ENCODE assay signal across 8 mouse cellular contexts in the genomic region with DNA sequence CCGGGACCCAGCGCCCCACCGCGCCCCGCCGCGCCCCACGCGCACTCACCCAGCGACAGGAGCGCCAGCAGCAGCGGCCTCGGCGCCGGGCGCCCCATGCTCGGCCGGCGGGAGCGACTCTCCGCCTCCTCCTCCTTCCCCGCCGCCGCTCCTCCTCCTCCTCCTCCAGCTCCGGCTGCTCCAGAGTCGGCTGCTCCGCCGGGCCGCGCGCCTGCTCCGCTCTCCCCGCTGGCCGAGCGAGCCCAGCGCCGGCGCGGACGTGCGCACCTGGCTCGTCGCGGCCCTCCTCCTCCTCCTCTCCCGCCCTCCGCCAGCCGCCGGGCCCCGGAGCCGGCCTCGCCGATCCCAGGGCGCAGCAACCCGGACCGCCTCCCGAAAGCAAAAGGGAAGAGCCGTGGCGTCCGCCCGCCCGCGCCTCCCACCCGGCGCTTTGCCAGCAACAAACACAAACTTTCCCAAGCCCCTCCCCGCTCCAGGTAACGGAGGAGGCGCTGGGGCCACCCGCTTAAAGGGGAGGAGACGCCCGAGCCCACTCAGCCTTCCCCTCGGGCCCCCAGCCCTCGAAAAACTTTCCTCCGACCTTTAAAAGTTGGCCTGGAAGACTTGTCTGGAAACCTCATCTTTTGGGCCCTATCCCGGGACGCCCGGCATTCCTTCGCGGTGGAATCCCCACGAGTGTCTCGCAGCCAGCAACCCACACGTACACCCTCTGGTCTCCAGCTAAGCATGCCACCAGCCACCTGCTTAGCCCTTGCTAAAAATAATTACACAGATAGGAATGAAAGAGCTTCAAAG. TPM values are rescaled to one million over a fixed set of nuclear protein-coding genes. Genes with fewer than 3 reads are reported as not detected.
A peak's percentile ranks its signal among the peaks of the same experiment; 100 is the strongest.
DNase-seq lines count a peak whose midpoint lies in the region; ATAC-seq lines count a peak whose summit lies in the region.

A gene (minus strand): TSS at position 236 of the 795 bp plus-strand sequence.

- no peaks in the 10 kb centered on the region for H3K36me3 ChIP-seq in embryonic facial prominence, embryonic 11.5 days (replicated peaks; ENCODE audit: control insufficient read depth, insufficient read depth, low read depth, low read length)
- H3K36me3 ChIP-seq in heart, embryonic 11.5 days (ENCODE audit: control insufficient read depth, insufficient read depth, low read length) = no peaks in the 10 kb centered on the region
- H3K36me3 ChIP-seq in liver, embryonic 13.5 days = no peaks in the 10 kb centered on the region
- no peaks in the 10 kb centered on the region for H3K36me3 ChIP-seq in neural tube, embryonic 11.5 days (ENCODE audit: control insufficient read depth, insufficient read depth, low read length)

- H3K27me3 ChIP-seq in embryonic facial prominence, embryonic 11.5 days (ENCODE audit: control insufficient read depth, insufficient read depth, low read length) = no peaks in the 10 kb centered on the region
- no peaks in the 10 kb centered on the region for H3K27me3 ChIP-seq in heart, embryonic 11.5 days (ENCODE audit: control insufficient read depth, insufficient read depth, low read length)
- peaks cover 62% of the 10 kb centered on the region for H3K27me3 ChIP-seq in liver, embryonic 13.5 days
- H3K27me3 ChIP-seq in neural tube, embryonic 11.5 days (ENCODE audit: control insufficient read depth, insufficient read depth, low read length) = no peaks in the 10 kb centered on the region

- peak within 1 kb of the TSS; percentile 89 for H3K9ac ChIP-seq in embryonic facial prominence, embryonic 11.5 days (replicated peaks; ENCODE audit: low read length)
- peak within 1 kb of the TSS; percentile 92 for H3K9ac ChIP-seq in heart, embryonic 11.5 days (ENCODE audit: low read depth, low read length)
- peak within 1 kb of the TSS; percentile 55 for H3K9ac ChIP-seq in liver, embryonic 13.5 days
- H3K9ac ChIP-seq in neural tube, embryonic 11.5 days (ENCODE audit: low read length) = peak within 1 kb of the TSS; percentile 89

- no peaks in the 10 kb centered on the region for H3K9me3 ChIP-seq in embryonic facial prominence, embryonic 11.5 days (replicated peaks; ENCODE audit: control insufficient read depth, low read length)
- H3K9me3 ChIP-seq in heart, embryonic 11.5 days (replicated peaks; ENCODE audit: control insufficient read depth, low read length) = no peaks in the 10 kb centered on the region
- H3K9me3 ChIP-seq in liver, embryonic 13.5 days (replicated peaks) = no peaks in the 10 kb centered on the region
- no peaks in the 10 kb centered on the region for H3K9me3 ChIP-seq in neural tube, embryonic 11.5 days (ENCODE audit: control insufficient read depth, low read length)

- peak within 1 kb of the TSS; percentile 74 for H3K27ac ChIP-seq in embryonic facial prominence, embryonic 11.5 days (replicated peaks; ENCODE audit: low read depth, low read length)
- H3K27ac ChIP-seq in heart, embryonic 11.5 days (ENCODE audit: low read depth, low read length) = peak within 1 kb of the TSS; percentile 88
- H3K27ac ChIP-seq in liver, embryonic 13.5 days = no peak within 1 kb of the TSS
- 0 out of 2 replicates have a peak within 1 kb of the TSS, but pooled peaks have one; percentile 42 for H3K27ac ChIP-seq in neural tube, embryonic 11.5 days (ENCODE audit: low read depth, low read length)

- peak; percentile 50 for DNase-seq in 3T3-L1 (ENCODE audit: low read depth, low spot score)
- DNase-seq in ZHBTc4 (ENCODE audit: low read depth, low spot score) = peak; percentile 91
- DNase-seq in embryonic facial prominence, embryonic 11.5 days (ENCODE audit: low spot score) = peak; percentile 91
- peak; percentile 52 for DNase-seq in kidney, adult 9 months
- no peak for DNase-seq in liver, embryonic 13.5 days
- peak; percentile 81 for DNase-seq in neural tube, embryonic 11.5 days (ENCODE audit: low spot score)
- DNase-seq in thymus, postnatal 14 days = peak; percentile 58

- H3K4me1 ChIP-seq in embryonic facial prominence, embryonic 11.5 days (ENCODE audit: control insufficient read depth, insufficient read depth, low read length) = peaks cover 3% of the 10 kb centered on the region; the same call in 1 of the 2 replicates
- peaks cover 35% of the 10 kb centered on the region for H3K4me1 ChIP-seq in heart, embryonic 11.5 days (ENCODE audit: control insufficient read depth, insufficient read depth, low read length)
- peaks cover 9% of the 10 kb centered on the region for H3K4me1 ChIP-seq in liver, embryonic 13.5 days (replicated peaks)
- peaks cover 11% of the 10 kb centered on the region for H3K4me1 ChIP-seq in neural tube, embryonic 11.5 days (ENCODE audit: control insufficient read depth, insufficient read depth, low read length)

- 1% methylated on average over 47 of the region's 81 CpGs for WGBS in embryonic facial prominence, embryonic 11.5 days
- WGBS in heart, embryonic 11.5 days (ENCODE audit: insufficient replicate concordance) = under 1% methylated on average over 68 of the region's 81 CpGs
- 2% methylated on average over 64 of the region's 81 CpGs for WGBS in liver, embryonic 13.5 days (ENCODE audit: insufficient replicate concordance)
- WGBS in neural tube, embryonic 11.5 days = under 1% methylated on average over 27 of the region's 81 CpGs

- ATAC-seq in embryonic facial prominence, embryonic 11.5 days (replicated peaks; ENCODE audit: insufficient number of reproducible peaks, low FRiP score, low TSS enrichment, low read depth) = peak; percentile 72
- ATAC-seq in heart, embryonic 11.5 days (replicated peaks; ENCODE audit: insufficient number of reproducible peaks, low FRiP score, low TSS enrichment) = peak; percentile 61
- ATAC-seq in liver, embryonic 13.5 days (ENCODE audit: low read depth) = peak; percentile 43
- ATAC-seq in neural tube, embryonic 11.5 days (ENCODE audit: insufficient read depth, low FRiP score, low TSS enrichment) = peak; percentile 70

- peak within 1 kb of the TSS; percentile 82 for H3K4me2 ChIP-seq in embryonic facial prominence, embryonic 11.5 days (ENCODE audit: low read depth, low read length)
- H3K4me2 ChIP-seq in heart, embryonic 11.5 days = peak within 1 kb of the TSS; percentile 81
- H3K4me2 ChIP-seq in liver, embryonic 13.5 days = peak within 1 kb of the TSS; percentile 62
- peak within 1 kb of the TSS; percentile 93 for H3K4me2 ChIP-seq in neural tube, embryonic 11.5 days (ENCODE audit: low read depth)

- H3K4me3 ChIP-seq in embryonic facial prominence, embryonic 11.5 days (ENCODE audit: low read depth, low read length) = peak within 1 kb of the TSS; percentile 78
- H3K4me3 ChIP-seq in heart, embryonic 11.5 days (ENCODE audit: low read depth, low read length) = peak within 1 kb of the TSS; percentile 78
- H3K4me3 ChIP-seq in liver, embryonic 13.5 days (replicated peaks) = peak within 1 kb of the TSS; percentile 62
- H3K4me3 ChIP-seq in neural tube, embryonic 11.5 days (ENCODE audit: low read depth, low read length) = peak within 1 kb of the TSS; percentile 85

RNA-seq across cellular contexts. Expression of the gene that starts here (rescaled TPM):
- polyA plus RNA-seq in embryonic facial prominence, embryonic 11.5 days (2014; fragmentation: Nextera tagmentation; extraction: Ambion mirVana) = 4.8 and 6.5 TPM in 2 replicates
- 7.4 and 8.3 TPM in 2 replicates for polyA plus RNA-seq in heart, embryonic 11.5 days (2014; fragmentation: Nextera tagmentation; extraction: Ambion mirVana)
- 0.39 and 0.46 TPM in 2 replicates for polyA plus RNA-seq in liver, embryonic 13.5 days (2015; fragmentation: Nextera tagmentation; extraction: Ambion mirVana)
- 3.1 and 3.6 TPM in 2 replicates for polyA plus RNA-seq in neural tube, embryonic 11.5 days (2014; fragmentation: Nextera tagmentation; extraction: Ambion mirVana)

Comparison
In these comparisons a context has a peak if more than half of its experiments do, and no peak if none do; other contexts are left out.
1. Peak in ATAC-seq, H3K4me3 ChIP-seq, H3K9ac ChIP-seq and H3K4me2 ChIP-seq in liver, embryonic 13.5 days; RNA of the gene not detected or under 1 TPM.